11 mouse cellular contexts compared by ENCODE assay signal in genomic region chr13:21812092-21812491, GRCm38 (mm10). TPM values are rescaled to one million over a fixed set of nuclear protein-coding genes. Genes with fewer than 3 reads are reported as not detected.
A peak's percentile ranks its signal among the peaks of the same experiment; 100 is the strongest.
DNase-seq lines count a peak whose midpoint lies in the region; ATAC-seq and TF ChIP-seq lines count a peak whose summit lies in the region.
"Not testable (repeated sequence)": the region's sequence is repeated elsewhere in the genome, so short reads cannot be mapped to it uniquely, and the experiment has no call there.
"Had no signal": no experiment of that assay in that cellular context is flagged by ENCODE, and none has a peak within 500 bp of the region (broad histone marks: within the 10 kb centered on the region; RNA-seq: fewer than 3 reads in every experiment).

No protein-coding gene starts in this region.

- not testable (repeated sequence) for TF ChIP-seq CTCF in ES-Bruce4 (IDR thresholded peaks at IDR 0.05; ENCODE audit: low read depth, low read length); embryonic fibroblast, embryonic 13.5 days (IDR thresholded peaks at IDR 0.05; ENCODE audit: borderline replicate concordance, insufficient read depth, low read length)

- not testable (repeated sequence) for H3K4me3 ChIP-seq in ES-Bruce4 (ENCODE audit: low read depth, low read length); embryonic fibroblast, embryonic 13.5 days (ENCODE audit: insufficient read depth, low read length); hindbrain, embryonic 14.5 days (replicated peaks; ENCODE audit: low read length); myocyte
- peak overlapping the region; percentile 29 for H3K4me3 ChIP-seq in limb, embryonic 12.5 days (replicated peaks)
- H3K4me3 ChIP-seq in lung, embryonic 16.5 days (ENCODE audit: low read length), result 0 out of 2 replicates have a peak overlapping the region, but pooled peaks have one; percentile 13

- not testable (repeated sequence) for H3K9me3 ChIP-seq in ES-Bruce4 (replicated peaks; ENCODE audit: control insufficient read depth, insufficient read depth, low read length, poor library complexity, severe bottlenecking); hindbrain, embryonic 14.5 days (ENCODE audit: control insufficient read depth, low read length); limb, embryonic 12.5 days; lung, embryonic 16.5 days (ENCODE audit: control insufficient read depth, low read length)

- DNase-seq in hindbrain, embryonic 14.5 days (ENCODE audit: low spot score), result not testable (repeated sequence)
- peak; percentile 49 for DNase-seq in testis, postnatal 14 days (ENCODE audit: low spot score)

- not testable (repeated sequence) for H3ac ChIP-seq in myocyte (ENCODE audit: control insufficient read depth, insufficient read length)

- not testable (repeated sequence) for TF ChIP-seq POLR2A in ES-Bruce4 (IDR thresholded peaks at IDR 0.05; ENCODE audit: insufficient read depth, low read length)
- peak; percentile 49 for TF ChIP-seq POLR2A in embryonic fibroblast, embryonic 13.5 days (IDR thresholded peaks at IDR 0.05; ENCODE audit: low read depth, low read length)
- TF ChIP-seq POLR2A in myocyte (IDR thresholded peaks at IDR 0.05; ENCODE audit: insufficient read length, low read depth), result peak; percentile 34

- not testable (repeated sequence) for H3K36me3 ChIP-seq in ES-Bruce4 (ENCODE audit: control insufficient read depth, insufficient read depth, low read length, poor library complexity, severe bottlenecking); hindbrain, embryonic 14.5 days (replicated peaks; ENCODE audit: control insufficient read depth, insufficient read depth); limb, embryonic 12.5 days; lung, embryonic 16.5 days (ENCODE audit: control insufficient read depth, insufficient read depth, low read length); myocyte (ENCODE audit: control insufficient read depth, insufficient read depth)

- H3K27ac ChIP-seq in ES-Bruce4 (ENCODE audit: insufficient read depth, low read length), result peak overlapping the region; percentile 48
- peak overlapping the region; percentile 5; the same call in 1 of the 2 replicates for H3K27ac ChIP-seq in embryonic fibroblast, embryonic 13.5 days (ENCODE audit: insufficient read depth, low read length)
- H3K27ac ChIP-seq in hindbrain, embryonic 14.5 days, result not testable (repeated sequence)
- H3K27ac ChIP-seq in limb, embryonic 12.5 days, result peak overlapping the region; percentile 70
- peak overlapping the region; percentile 49 for H3K27ac ChIP-seq in lung, embryonic 16.5 days (ENCODE audit: low read length)

- H3K4me1 ChIP-seq in ES-Bruce4 (ENCODE audit: control insufficient read depth, insufficient read depth, low read length); embryonic fibroblast, embryonic 13.5 days (ENCODE audit: control insufficient read depth, insufficient read depth, low read length); hindbrain, embryonic 14.5 days (replicated peaks; ENCODE audit: control insufficient read depth, insufficient read depth, low read length); limb, embryonic 12.5 days (replicated peaks); lung, embryonic 16.5 days (replicated peaks; ENCODE audit: control insufficient read depth, insufficient read depth, low read length): not testable (repeated sequence)

- H3K4me2 ChIP-seq in hindbrain, embryonic 14.5 days (replicated peaks), result peak overlapping the region; percentile 47
- H3K4me2 ChIP-seq in limb, embryonic 12.5 days, result peak overlapping the region; percentile 46
- H3K4me2 ChIP-seq in lung, embryonic 16.5 days (ENCODE audit: low read depth, low read length), result 0 out of 2 replicates have a peak overlapping the region, but pooled peaks have one; percentile 35
- H3K4me2 ChIP-seq in myocyte (ENCODE audit: low read depth), result peak overlapping the region; percentile 50

- TF ChIP-seq EP300 in ES-Bruce4 (IDR thresholded peaks at IDR 0.05; ENCODE audit: insufficient read depth, low read depth, low read length), result not testable (repeated sequence)

- H3K9ac ChIP-seq in ES-Bruce4 (ENCODE audit: low read depth, poor library complexity, severe bottlenecking), result peak overlapping the region; percentile 68; the same call in 1 of the 2 replicates
- H3K9ac ChIP-seq in hindbrain, embryonic 14.5 days; limb, embryonic 12.5 days (replicated peaks); lung, embryonic 16.5 days (ENCODE audit: low read length): not testable (repeated sequence)

- not testable (repeated sequence) for H3K79me2 ChIP-seq in myocyte (ENCODE audit: control insufficient read depth, insufficient read depth)

- 0% methylated on average over 13 of the region's 14 CpGs for WGBS in hindbrain, embryonic 14.5 days
- 0% methylated on average over 12 of the region's 14 CpGs for WGBS in limb, embryonic 12.5 days
- under 1% methylated on average over 11 of the region's 14 CpGs for WGBS in lung, embryonic 16.5 days

- H3K27me3 ChIP-seq in ES-Bruce4 (ENCODE audit: control insufficient read depth, insufficient read depth, low read length, poor library complexity, severe bottlenecking); hindbrain, embryonic 14.5 days (ENCODE audit: control insufficient read depth, insufficient read depth, low read length); limb, embryonic 12.5 days; lung, embryonic 16.5 days (ENCODE audit: control insufficient read depth, insufficient read depth, low read depth, low read length); myocyte (ENCODE audit: control insufficient read depth, insufficient read depth, insufficient read length): not testable (repeated sequence)

- ATAC-seq in granulocyte monocyte progenitor cell, adult 5-6 weeks (replicated peaks; ENCODE audit: poor library complexity, severe bottlenecking), result peak; percentile 28
- ATAC-seq in hindbrain, embryonic 14.5 days (ENCODE audit: low FRiP score), result peak; percentile 19
- ATAC-seq in limb, embryonic 12.5 days (ENCODE audit: insufficient number of reproducible peaks, insufficient read depth, low FRiP score, low TSS enrichment, low read depth), result peak; percentile 61; the same call in 1 of the 2 replicates
- peak; percentile 57 for ATAC-seq in lung, embryonic 16.5 days (ENCODE audit: low read depth)

RNA-seq across cellular contexts. Expression of gene Hist1h4m, which starts 0.5 kb away (rescaled TPM):
- polyA plus RNA-seq in ES-Bruce4 (2011; ENCODE audit: insufficient read depth, insufficient read length, low read depth, missing spikeins) (12.0 and 17.7 TPM in 2 replicates), myocyte (2012; fragmentation: generic; extraction: Trizol) (not detected)
- polyA plus RNA-seq in embryonic fibroblast, embryonic 13.5 days (2011; ENCODE audit: insufficient read length, low read depth, missing spikeins), result not detected in 2 replicates
- 72.5 and 88.1 TPM in 2 replicates for total RNA-seq in granulocyte monocyte progenitor cell, adult 5-6 weeks (2014; fragmentation: Nextera tagmentation)
- 1,782 and 2,792 TPM in 2 replicates for total RNA-seq in granulocyte monocyte progenitor cell, adult 5-6 weeks (2017)
- not detected in 2 replicates for polyA plus RNA-seq in hindbrain, embryonic 14.5 days (2014; fragmentation: Nextera tagmentation; extraction: Ambion mirVana)
- polyA plus RNA-seq in limb, embryonic 12.5 days (2016; fragmentation: Nextera tagmentation; extraction: Ambion mirVana), result not detected in 2 replicates
- not detected in 2 replicates for polyA plus RNA-seq in lung, embryonic 16.5 days (2015; fragmentation: Nextera tagmentation; extraction: Ambion mirVana)

RNA-seq across cellular contexts. Expression of gene Hist1h2ao, which starts 1.8 kb away (rescaled TPM):
- not detected in 2 replicates for polyA plus RNA-seq in ES-Bruce4 (2011; ENCODE audit: insufficient read depth, insufficient read length, low read depth, missing spikeins)
- polyA plus RNA-seq in embryonic fibroblast, embryonic 13.5 days (2011; ENCODE audit: insufficient read length, low read depth, missing spikeins), result not detected in 2 replicates
- 54.5 TPM in 1 of 2 replicates, not detected in the other for total RNA-seq in granulocyte monocyte progenitor cell, adult 5-6 weeks (2014; fragmentation: Nextera tagmentation)
- total RNA-seq in granulocyte monocyte progenitor cell, adult 5-6 weeks (2017), result 38.4 TPM in 1 of 2 replicates, not detected in the other
- not detected in 2 replicates for polyA plus RNA-seq in hindbrain, embryonic 14.5 days (2014; fragmentation: Nextera tagmentation; extraction: Ambion mirVana)
- not detected in 2 replicates for polyA plus RNA-seq in limb, embryonic 12.5 days (2016; fragmentation: Nextera tagmentation; extraction: Ambion mirVana)
- 3.4 TPM in 1 of 2 replicates, not detected in the other for polyA plus RNA-seq in lung, embryonic 16.5 days (2015; fragmentation: Nextera tagmentation; extraction: Ambion mirVana)
- not detected for polyA plus RNA-seq in myocyte (2012; fragmentation: generic; extraction: Trizol)
- total RNA-seq: adrenal gland, postnatal 10 days; heart, postnatal 4 days had no signal
- polyA plus RNA-seq: large intestine, adult 2 months had no signal

RNA-seq across cellular contexts. Expression of gene Hist1h2bq, which starts 2.1 kb away (rescaled TPM):
- polyA plus RNA-seq in ES-Bruce4 (2011; ENCODE audit: insufficient read depth, insufficient read length, low read depth, missing spikeins), result 16.9 and 28.4 TPM in 2 replicates
- 1.0 and 2.3 TPM in 2 replicates for polyA plus RNA-seq in embryonic fibroblast, embryonic 13.5 days (2011; ENCODE audit: insufficient read length, low read depth, missing spikeins)
- total RNA-seq in granulocyte monocyte progenitor cell, adult 5-6 weeks (2014; fragmentation: Nextera tagmentation), result 261 and 279 TPM in 2 replicates
- total RNA-seq in granulocyte monocyte progenitor cell, adult 5-6 weeks (2017), result 496 and 652 TPM in 2 replicates
- 3.5 and 3.6 TPM in 2 replicates for polyA plus RNA-seq in hindbrain, embryonic 14.5 days (2014; fragmentation: Nextera tagmentation; extraction: Ambion mirVana)
- 36.6 and 45.0 TPM in 2 replicates for polyA plus RNA-seq in limb, embryonic 12.5 days (2016; fragmentation: Nextera tagmentation; extraction: Ambion mirVana)
- polyA plus RNA-seq in lung, embryonic 16.5 days (2015; fragmentation: Nextera tagmentation; extraction: Ambion mirVana), result 24.2 and 25.0 TPM in 2 replicates
- polyA plus RNA-seq in myocyte (2012; fragmentation: generic; extraction: Trizol), result 72.0 TPM

RNA-seq across cellular contexts. Expression of gene Hist1h4n, which starts 19.9 kb away (rescaled TPM):
- polyA plus RNA-seq in ES-Bruce4 (2011; ENCODE audit: insufficient read depth, insufficient read length, low read depth, missing spikeins) (16.5 and 26.2 TPM in 2 replicates), myocyte (2012; fragmentation: generic; extraction: Trizol) (19.7 TPM)
- 18.9 and 28.6 TPM in 2 replicates for polyA plus RNA-seq in embryonic fibroblast, embryonic 13.5 days (2011; ENCODE audit: insufficient read length, low read depth, missing spikeins)
- 21.5 and 58.9 TPM in 2 replicates for total RNA-seq in granulocyte monocyte progenitor cell, adult 5-6 weeks (2014; fragmentation: Nextera tagmentation)
- 1,825 and 2,129 TPM in 2 replicates for total RNA-seq in granulocyte monocyte progenitor cell, adult 5-6 weeks (2017)
- 5.5 and 8.9 TPM in 2 replicates for polyA plus RNA-seq in hindbrain, embryonic 14.5 days (2014; fragmentation: Nextera tagmentation; extraction: Ambion mirVana)
- 21.2 and 21.3 TPM in 2 replicates for polyA plus RNA-seq in limb, embryonic 12.5 days (2016; fragmentation: Nextera tagmentation; extraction: Ambion mirVana)
- polyA plus RNA-seq in lung, embryonic 16.5 days (2015; fragmentation: Nextera tagmentation; extraction: Ambion mirVana), result 19.0 and 22.4 TPM in 2 replicates

RNA-seq across cellular contexts. Expression of gene Hist1h2ap, which starts 21.2 kb away (rescaled TPM):
- polyA plus RNA-seq in ES-Bruce4 (2011; ENCODE audit: insufficient read depth, insufficient read length, low read depth, missing spikeins) (47.5 and 51.1 TPM in 2 replicates), myocyte (2012; fragmentation: generic; extraction: Trizol) (730 TPM)
- polyA plus RNA-seq in embryonic fibroblast, embryonic 13.5 days (2011; ENCODE audit: insufficient read length, low read depth, missing spikeins), result 18.2 and 27.0 TPM in 2 replicates
- 38.3 and 85.3 TPM in 2 replicates for total RNA-seq in granulocyte monocyte progenitor cell, adult 5-6 weeks (2014; fragmentation: Nextera tagmentation)
- total RNA-seq in granulocyte monocyte progenitor cell, adult 5-6 weeks (2017), result 5,843 and 7,480 TPM in 2 replicates
- polyA plus RNA-seq in hindbrain, embryonic 14.5 days (2014; fragmentation: Nextera tagmentation; extraction: Ambion mirVana), result 574 and 576 TPM in 2 replicates
- 6,267 and 7,120 TPM in 2 replicates for polyA plus RNA-seq in limb, embryonic 12.5 days (2016; fragmentation: Nextera tagmentation; extraction: Ambion mirVana)
- 3,144 and 3,910 TPM in 2 replicates for polyA plus RNA-seq in lung, embryonic 16.5 days (2015; fragmentation: Nextera tagmentation; extraction: Ambion mirVana)

Comparison
In these comparisons a context has a peak if more than half of its experiments do, and no peak if none do; other contexts are left out.
1. RNA of gene Hist1h4m, which starts 0.5 kb away (polyA plus RNA-seq): 12.0 to 17.7 TPM in ES-Bruce4; not detected in embryonic fibroblast, embryonic 13.5 days, not detected in hindbrain, embryonic 14.5 days, not detected in limb, embryonic 12.5 days, not detected in lung, embryonic 16.5 days and not detected in myocyte (single experiment); every median in the first group is over 10 times any median in the second.
2. Peak in every context shown above with its lines, with median percentiles within 50 percentile points of each other: ATAC-seq and H3K4me2 ChIP-seq.